Mouse (Mus musculus) adrenal gland, adult (tissue): ENCODE measurements around the gene Btn2a2.

ENCODE experiments used
- DNase-seq, 2 experiments: peaks; one replicate each; pipeline ENCODE4 v3.0.0; 2022 to 2023; ENCODE audit warnings: low spot score in 1 of 2; ENCODE audit not compliant: inconsistent age in 2 of 2

Btn2a2 gene

GRCm38 (mm10) chr13:23499943-23500342 lies 11.3 kb upstream of the Btn2a2 start:
- DNase-seq: no peak

- DNase-seq: no peak
These were observed 10.0 kb upstream of the Btn2a2 start for GRCm38 (mm10) chr13:23498653-23499052.

- peak in 1 of 2 experiments; percentile 77 for DNase-seq
These were observed 9.1 kb upstream of the Btn2a2 start for GRCm38 (mm10) chr13:23497656-23498321.

- DNase-seq: no peak
These were observed 6.9 kb upstream of the Btn2a2 start for GRCm38 (mm10) chr13:23495526-23495925.

- DNase-seq: peak; percentile 13 to 65
These were observed 3.3 kb upstream of the Btn2a2 start for GRCm38 (mm10) chr13:23491990-23492389.

- no peak for DNase-seq
These were observed 2.6 kb upstream of the Btn2a2 start for GRCm38 (mm10) chr13:23491263-23491662.

GRCm38 (mm10) chr13:23490863-23491262 lies 2.2 kb upstream of the Btn2a2 start:
- DNase-seq: no peak

- DNase-seq: no peak
These were observed 3.4 kb downstream of the Btn2a2 start for GRCm38 (mm10) chr13:23485271-23485670.

- no peak for DNase-seq
These were observed 5.5 kb downstream of the Btn2a2 start for GRCm38 (mm10) chr13:23483153-23483552.

GRCm38 (mm10) chr13:23475658-23476057 lies 13.0 kb downstream of the Btn2a2 start:
- no peak for DNase-seq

GRCm38 (mm10) chr13:23466911-23467310 lies 21.7 kb downstream of the Btn2a2 start:
- DNase-seq: peak; percentile 54 to 93

GRCm38 (mm10) chr13:23466306-23466705 lies 22.4 kb downstream of the Btn2a2 start:
- DNase-seq: no peak

GRCm38 (mm10) chr13:23465600-23466109 lies 23.0 kb downstream of the Btn2a2 start, which contains the start of gene Btn1a1:
Gene Btn1a1, minus strand, starts transcription at chr13:23465901.
- peak in 1 of 2 experiments; percentile 42 for DNase-seq

- DNase-seq: no peak
These were observed 23.8 kb downstream of the Btn2a2 start for GRCm38 (mm10) chr13:23464841-23465366.

GRCm38 (mm10) chr13:23464224-23464637 lies 24.4 kb downstream of the Btn2a2 start:
- DNase-seq: peak; percentile 31 to 76

- DNase-seq: peak; percentile 65 to 95
These were observed 25.1 kb downstream of the Btn2a2 start for GRCm38 (mm10) chr13:23463381-23464223.

GRCm38 (mm10) chr13:23462669-23463068 lies 26.0 kb downstream of the Btn2a2 start:
- no peak for DNase-seq

GRCm38 (mm10) chr13:23462063-23462462 lies 26.6 kb downstream of the Btn2a2 start:
- DNase-seq: no peak

GRCm38 (mm10) chr13:23459264-23459846 lies 29.3 kb downstream of the Btn2a2 start:
- no peak for DNase-seq

GRCm38 (mm10) chr13:23453926-23454325 lies 34.7 kb downstream of the Btn2a2 start:
- no peak for DNase-seq

GRCm38 (mm10) chr13:23453362-23453862 lies 35.2 kb downstream of the Btn2a2 start:
- DNase-seq: peak; percentile 83 to 98
